Mouse (Mus musculus) yolk sac, embryonic 10.5 days (tissue): ENCODE results near the gene Iffo2.
"Not testable (repeated sequence)": the region's sequence is repeated elsewhere in the genome, so short reads cannot be mapped to it uniquely, and the experiment has no call there.

ENCODE experiments used
- DNase-seq: peaks from one replicate; pipeline ENCODE4 v3.0.0-alpha.2; 2017; ENCODE audit warnings: low spot score

Gene Iffo2

DNA sequence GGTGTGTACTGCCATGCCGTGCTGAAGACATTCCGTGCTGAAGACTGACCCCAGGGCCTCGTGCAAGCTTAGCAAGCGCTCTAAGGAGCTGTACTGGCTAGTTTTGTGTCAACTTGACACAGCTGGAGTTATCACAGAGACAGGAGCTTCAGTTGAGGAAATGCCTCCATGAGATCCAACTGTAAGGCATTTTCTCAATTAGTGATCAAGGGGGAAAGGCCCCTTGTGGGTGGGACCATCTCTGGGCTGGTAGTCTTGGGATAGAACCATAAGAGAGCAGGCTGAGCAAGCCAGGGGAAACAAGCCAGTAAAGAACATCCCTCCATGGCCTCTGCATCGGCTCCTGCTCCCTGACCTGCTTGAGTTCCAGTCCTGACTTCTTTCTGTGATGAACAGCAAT, at the start of gene Iffo2:
Iffo2 (plus strand) TSS at position 301 of the 400 bp plus-strand sequence.
- not testable (repeated sequence) for DNase-seq

DNA sequence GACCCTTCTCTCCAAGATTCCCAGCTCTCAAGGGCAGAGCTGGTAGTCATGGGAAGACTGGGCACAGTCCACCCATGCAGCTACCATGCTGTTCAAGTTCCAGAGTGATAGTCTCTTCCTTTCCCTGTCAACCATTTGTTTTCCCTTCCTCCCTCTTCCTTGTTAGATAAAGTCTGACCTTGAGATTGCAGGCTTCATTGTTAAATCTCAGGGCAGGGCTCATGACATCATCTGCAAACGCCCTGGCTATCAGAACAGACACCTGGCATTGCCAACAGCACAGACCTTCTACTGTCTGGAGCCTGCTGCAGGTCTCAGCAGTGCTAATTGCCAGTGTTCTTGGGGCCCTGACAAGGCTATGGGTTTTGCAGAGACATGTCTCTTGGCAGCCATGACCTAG, 48.9 kb upstream of the Iffo2 start:
- no peak for DNase-seq

DNA sequence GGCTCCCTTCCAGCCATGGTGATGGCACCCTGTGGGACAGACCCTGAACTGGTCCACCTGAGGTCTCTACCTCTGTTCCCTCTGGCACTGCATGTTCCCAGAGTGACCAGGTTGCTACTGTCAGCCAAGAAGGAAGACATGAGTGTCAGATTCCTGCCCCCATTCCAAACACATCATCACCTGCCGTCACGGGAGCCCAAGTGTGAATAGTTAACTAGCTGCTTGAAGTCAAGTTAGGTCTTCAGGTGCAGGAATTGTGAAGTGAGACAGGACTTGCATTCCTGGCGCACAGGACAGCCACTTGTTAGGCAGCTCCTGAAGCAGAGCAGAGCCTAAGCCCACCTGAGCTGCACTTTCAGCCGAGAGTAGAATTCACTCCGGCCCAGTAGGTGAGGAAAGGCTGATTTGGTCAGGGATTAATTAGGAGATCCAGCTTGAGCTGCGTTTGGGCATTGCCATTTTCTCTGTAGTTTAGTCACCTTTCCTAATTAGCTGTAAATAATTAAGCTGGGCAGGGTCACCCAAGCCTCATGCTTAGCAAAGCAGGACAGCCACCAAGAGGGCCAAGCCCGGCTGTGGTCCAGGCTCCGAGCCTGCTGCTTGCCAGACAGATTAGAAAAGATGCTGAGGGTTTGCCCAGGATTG, 46.8 kb upstream of the Iffo2 start:
- peak; percentile 58 for DNase-seq

DNA sequence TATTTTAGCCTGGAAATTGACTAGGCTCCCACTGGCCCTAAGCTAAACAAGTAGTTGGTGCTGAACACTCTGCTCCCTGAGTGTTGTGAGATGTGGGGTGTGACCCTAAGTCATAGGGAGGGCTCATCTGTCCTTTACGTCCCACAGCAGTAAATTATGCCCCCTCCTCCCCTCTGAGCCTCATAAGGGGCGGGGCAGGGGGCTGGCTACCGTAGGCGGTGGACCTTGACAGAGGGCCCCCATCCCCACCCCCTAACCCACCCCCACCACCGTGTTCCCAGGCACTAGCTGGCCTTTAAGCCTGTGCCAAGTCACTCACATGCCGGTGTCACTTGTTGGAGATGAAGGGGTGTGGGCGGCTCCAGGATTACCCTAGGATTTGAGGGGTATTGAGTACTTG, 45.9 kb upstream of the Iffo2 start:
- no peak for DNase-seq

DNA sequence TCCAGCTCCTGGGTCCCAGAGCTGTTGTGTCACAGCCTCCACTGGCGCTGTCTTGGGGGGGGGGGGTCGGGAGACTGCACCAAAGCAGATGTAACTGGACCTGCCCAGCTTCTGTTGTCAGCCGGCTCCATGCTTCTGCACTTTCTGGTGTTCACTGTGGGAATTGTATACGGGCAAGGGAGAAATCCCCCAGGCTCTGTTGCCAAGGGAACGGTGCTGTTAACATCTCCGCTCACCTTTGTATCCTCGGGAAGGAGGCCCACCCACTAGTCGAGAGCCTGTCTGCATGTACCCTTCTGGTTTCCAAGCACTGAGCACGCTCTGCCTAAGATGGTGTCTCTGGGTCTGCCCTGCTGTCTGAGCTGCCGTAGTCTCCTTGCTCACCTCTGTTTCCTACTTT, 43.3 kb upstream of the Iffo2 start:
- no peak for DNase-seq

DNA sequence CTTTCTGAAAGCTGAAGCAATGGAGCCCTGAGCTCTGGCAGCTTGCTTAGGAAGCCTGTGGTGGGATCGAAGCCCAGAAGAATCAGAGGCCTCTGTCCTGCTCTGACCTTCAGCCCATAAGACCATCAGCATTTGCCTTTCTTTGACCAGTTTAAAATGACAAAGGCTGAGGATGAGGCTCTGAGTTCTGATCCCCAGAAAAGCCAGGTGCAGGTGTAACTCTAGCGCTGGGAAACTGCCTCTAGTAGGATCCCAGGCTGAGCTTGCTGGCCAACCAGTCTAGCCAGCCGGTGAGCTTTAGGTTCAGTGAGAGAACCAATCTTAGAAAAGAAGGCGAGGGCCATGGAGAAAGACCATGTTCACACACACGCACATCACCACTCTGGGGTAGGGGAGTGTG, 42.0 kb upstream of the Iffo2 start:
- no peak for DNase-seq

DNA sequence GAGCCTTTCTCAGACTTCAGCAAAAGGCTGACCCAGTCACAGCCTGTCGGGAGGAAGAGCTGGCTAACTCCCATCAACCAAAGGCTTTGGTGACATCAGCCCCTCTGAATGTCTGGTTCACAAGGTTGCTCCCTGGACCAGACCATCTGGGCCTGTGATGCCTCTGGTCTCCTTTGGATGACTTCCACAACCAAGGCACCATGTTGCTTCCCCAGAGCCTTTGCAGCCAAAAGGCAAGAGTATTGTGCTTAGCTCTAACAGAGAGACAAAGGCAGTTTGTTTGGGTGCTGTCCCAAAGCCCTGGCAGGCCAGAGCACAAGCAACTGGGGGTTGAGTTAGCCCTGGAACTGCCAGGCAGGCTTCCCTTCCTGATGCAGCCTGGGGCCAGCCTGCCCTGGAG, 40.4 kb upstream of the Iffo2 start:
- DNase-seq, result no peak

DNA sequence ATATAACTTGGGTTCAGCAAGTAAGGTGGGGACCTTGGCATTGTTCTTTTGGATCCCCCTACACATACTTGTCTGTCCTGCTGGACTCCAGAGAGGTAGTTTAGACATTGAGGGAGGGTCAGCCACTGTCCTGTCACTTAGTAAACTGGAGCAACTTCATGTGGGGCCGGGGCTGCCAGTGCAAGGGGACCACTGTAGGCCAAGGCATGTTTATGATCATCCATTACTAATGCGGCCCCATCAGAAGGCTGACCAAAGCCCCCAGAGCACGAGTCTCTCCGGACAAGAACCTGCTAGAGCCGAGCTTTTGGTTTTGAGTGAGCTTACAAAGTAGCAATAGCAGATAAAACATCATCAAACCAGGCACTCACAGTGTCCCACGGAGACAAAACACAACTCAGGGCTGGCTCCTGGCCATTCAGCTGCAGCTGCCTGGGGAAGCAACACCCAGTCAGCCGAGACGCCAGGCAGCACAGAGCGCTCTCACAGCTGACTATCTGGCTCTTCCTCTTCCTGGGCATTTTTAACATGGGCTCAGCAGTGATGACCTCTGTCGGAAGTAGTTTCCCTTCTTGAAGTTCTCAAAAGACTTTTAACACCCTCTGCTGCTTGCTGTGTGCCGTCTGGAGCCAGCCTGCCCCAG, 39.8 kb upstream of the Iffo2 start:
- DNase-seq, result no peak

DNA sequence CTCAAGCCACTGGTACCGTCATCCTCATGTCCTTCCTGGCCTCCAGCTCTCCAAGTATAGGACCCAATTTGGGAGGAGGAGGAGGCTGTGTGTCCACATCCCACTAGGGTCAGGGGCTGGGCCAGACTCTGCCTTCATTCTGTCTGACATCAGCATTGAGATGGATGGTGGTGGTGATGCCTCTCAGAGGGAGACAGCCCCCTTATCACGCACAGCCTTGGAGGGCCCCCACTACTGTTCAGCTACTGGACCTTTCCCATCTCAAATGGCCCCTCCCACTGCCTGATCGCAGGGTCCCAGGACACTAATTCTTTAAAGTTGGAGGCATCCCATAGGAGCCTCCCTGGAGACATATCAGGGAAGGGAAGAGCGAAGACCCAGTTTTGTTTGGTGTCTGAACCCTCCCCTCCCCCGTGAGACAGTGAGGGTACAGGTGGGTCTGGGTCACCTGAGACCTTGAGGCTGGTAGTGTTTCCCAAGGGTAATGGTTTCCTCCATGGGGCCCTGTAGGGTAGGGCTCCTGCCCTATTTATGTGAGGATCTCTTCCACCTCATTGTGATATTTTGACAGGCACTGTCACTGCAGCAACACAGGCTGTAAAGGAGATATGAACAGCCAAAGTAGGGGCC, 38.7 kb upstream of the Iffo2 start:
- DNase-seq, result no peak

DNA sequence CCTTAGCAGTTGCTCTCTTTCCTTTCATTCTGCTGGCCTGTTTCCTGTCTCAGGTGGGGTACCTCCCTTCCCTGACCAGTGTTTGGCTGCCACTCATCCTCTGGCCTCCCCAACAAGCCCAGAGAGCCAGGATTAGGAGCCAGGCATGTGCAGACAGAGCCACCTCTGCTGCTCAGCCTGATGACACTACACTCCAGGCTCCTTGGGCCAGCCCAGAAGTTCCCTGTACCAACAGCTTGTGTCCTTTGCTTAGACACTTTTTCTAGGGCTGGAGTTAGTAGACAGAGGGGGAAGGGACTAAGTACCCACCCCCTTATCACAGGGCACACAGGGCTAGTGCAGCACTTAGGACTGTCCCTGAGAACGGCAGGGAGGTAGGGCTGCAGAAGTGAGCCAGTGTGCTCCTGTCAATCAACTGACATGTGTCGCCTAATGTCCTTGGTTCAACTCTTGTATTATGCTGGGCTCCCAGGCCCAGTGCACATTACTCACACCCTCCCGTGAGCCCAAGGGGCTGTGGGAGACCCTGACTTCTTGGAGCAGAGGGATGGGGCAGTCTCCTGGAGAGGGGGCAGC, 38.0 kb upstream of the Iffo2 start:
- no peak for DNase-seq

DNA sequence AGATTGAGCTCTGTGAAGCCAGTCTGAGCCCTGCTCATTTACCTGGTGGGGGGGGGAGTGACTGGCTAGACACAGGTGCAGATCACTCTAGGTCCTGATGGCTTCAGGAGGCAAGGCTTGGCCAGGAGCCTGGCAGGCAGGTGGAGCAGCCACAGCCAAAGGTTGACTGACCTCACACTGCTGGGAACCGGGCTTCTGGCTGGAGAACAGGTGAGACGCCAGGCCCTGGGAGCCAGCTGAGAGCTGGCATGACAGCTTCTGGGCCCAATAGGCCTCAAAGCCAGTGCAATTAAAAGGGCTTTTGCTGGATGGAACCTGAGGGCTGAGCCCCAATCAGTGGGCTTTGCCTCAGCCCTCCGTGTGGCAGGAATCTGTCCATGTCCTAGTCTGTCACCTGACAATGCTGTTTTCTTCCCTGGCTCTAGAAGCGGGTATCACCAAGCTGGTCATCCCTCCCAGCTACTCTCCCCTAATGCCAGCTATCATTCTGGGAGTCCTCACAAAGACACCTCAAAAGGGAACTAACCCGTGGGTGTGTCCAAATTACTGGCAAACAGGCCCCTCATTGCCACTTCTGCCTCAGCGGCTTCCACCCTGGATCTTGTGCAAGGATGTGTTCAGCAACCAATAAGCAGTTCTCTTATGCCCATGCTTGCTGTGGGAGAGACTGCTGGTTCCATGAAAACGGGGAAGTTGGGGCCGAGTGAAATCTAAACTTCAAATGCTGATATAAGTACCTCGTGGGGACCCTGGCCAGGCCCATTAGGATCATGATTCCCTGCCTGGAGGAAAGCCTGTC, 36.9 kb upstream of the Iffo2 start:
- DNase-seq, result no peak

DNA sequence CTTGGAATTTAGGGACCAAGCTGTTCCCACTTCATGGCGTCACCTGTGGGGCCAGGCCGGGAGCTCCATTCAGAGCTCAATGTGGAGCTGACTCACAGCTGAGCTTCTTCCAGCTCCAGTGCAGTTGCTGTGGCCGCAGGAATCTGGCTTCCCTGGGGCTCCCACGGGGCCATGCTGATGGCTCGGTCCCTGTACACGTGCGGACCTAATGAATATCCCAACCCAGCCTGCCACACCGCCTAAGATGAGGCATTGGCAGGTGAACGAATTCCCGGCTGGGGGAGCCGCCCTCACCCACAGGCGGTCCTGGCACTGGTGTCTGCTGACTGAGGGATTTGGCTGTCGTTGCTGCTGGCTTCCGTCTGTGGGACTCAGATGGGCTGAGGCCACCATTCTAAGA, 29.5 kb upstream of the Iffo2 start:
- no peak for DNase-seq

DNA sequence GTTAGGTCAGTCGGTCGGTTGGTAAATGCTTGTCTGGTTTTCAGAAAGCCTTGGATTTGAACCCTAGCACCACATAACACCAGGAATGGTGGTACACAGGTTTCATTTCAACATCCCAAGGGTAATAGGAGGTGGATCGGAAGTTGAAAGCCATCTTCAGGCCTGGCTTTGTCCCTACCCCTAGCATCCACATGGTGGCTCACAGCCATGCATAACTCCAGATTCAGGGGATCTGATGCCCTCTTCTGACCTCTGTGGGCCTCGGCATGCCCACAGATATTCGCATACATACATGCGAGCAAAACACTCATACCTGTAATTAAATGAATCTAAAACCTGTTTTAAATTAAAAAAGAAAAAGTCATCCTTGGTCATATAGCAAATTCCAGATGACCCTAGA, 28.6 kb upstream of the Iffo2 start:
- DNase-seq, result no peak

DNA sequence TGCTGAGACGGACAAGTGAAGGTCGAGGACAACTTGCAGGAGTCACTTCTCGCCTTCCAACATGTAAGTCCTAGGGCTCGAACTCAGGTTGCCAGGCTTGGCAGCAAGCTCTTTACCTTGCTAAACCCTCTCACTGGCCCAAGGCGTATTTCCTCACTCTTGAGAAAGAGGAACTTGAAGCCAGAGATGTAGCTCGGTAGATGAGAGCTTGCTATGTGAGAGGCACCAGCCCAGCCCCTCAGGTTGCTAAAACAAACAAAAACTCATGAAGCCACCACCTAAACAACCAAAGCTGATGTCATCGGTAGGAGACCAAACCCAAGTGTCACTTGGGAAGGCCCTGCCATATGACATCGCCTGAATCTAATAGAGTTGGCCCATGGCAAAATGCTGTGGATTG, 26.4 kb upstream of the Iffo2 start:
- no peak for DNase-seq

DNA sequence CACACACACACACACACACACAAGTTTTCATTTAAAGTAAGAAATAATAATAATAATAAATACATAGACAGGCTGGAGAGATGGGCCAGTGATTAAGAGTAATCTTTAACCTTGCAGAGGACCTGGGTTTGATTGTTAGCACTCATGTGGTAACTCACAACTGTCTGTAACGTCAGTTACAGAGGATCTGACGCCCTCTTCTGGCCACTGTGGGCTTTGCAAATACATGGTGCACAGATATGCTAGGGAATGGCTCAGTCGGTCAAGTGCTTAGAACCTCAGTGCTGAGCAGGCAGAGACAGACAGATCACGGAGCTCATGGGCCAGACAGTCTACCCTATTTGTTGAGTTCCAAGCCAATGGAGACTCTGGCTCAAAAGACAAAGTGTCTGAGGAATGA, 24.6 kb upstream of the Iffo2 start:
- no peak for DNase-seq

DNA sequence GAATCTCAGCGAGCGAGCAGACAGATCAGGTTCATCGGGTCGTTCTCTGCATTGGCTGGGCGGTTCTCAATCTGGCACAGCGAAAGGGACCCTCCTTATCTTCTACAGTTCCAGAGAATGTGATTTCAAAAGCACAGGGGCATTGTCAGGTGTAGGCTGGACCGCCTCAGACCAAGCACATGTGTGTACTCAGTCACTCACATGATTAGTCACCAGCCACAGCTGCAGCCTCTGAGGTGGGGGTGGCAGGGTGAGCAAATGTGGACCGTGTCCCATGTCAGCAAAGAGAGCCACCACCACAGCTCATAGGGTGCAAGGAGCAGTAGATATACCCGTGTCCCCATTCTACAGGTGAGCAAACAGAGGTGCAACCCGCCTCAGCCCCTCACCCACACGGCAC, 23.6 kb upstream of the Iffo2 start:
- DNase-seq, result no peak

DNA sequence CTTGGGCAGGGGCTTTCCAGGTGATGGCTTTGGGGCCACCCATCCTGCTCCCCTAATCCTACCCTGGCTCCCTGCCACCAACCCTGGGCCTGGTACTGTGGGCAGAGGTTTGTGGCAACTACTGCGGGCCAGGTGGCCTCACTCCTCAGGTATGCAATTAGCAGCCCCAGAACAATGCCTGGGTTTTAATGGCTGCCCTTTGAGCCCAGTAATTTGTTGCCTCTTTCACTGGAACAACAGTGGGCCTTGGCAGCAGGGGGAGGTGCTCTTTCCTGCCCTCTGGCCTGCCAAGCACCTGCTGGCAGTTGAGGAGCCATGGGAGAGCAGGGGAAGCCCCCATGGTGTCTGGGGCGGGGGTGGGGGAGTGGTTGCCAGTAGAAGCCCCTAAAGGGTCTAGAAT, 21.3 kb upstream of the Iffo2 start:
- no peak for DNase-seq

DNA sequence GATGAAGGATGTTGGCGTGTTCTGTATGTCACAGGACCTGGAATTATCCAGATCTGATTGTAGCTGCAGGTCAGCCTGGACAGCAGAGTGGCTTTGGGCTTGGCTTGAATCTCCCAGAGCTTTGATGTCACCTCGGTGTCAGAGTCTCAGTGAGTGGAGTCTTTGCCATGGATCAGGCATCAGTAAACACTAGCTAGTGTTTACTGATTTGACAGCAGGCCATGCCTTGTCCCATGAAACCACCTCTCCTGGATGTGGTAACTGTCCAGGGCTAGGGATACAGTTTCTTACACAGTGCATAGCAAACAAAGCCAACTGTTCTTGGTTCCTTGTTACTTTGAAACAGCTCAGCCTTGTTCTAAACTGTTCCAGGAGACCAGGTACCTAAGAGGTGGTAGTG, 18.8 kb upstream of the Iffo2 start:
- DNase-seq, result no peak

DNA sequence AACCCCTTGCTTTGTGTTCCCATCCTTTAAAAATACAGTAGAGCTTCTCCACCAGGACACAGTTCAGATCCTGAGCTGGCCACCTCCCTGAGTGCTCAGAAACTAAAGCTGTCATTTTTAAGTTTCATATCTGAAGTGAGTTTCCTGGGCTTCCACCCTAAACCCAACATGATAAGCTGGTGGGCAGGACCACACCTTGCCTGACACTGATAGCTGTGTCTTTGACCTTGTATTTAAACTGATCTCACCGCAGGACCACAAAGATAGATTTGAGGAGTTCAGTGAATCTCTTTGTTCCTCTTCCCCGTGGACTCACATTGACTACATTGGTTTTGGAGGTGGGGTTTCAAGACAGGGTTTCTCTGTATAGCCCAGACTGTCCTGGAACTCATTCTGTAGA, 17.4 kb upstream of the Iffo2 start:
- DNase-seq, result no peak

DNA sequence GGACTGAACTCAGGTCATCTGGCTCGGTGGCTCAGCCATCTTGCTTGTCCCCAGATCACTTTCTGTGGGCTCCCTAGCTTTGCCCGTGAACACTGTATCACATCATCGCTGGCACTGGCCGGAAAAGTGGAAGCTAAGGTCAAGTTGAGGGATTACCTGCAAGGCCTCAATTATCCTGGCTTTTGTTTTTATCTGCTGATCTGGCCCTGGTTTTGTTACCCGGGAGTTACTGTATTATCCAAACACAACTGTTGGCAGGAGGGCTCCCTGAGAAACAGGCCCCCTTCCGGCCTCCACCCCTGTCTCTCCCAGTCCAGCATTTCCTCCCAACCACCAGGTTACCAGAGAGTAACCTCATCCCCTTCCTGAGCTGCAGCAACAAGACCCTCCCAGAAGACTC, 11.1 kb upstream of the Iffo2 start:
- DNase-seq, result no peak

DNA sequence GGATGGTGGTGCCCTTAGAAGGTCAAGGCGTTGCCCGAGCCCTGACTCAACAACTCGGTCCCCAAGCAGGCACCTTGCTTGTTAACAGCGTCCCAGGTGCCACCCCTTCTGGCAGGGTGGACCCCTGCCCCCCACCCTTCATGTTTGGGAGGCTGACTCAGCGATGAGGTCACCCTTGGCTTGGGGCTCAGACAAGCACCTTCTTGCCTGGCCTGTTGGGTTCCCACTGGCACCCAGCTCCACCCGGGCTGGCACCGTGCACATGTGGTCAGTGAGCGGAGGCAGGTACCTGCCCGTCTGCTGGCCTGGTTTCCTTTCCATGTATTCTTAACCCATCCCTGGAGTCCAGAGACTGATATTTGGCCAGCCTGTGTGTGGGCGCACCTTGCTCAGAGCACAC, 8.4 kb upstream of the Iffo2 start:
- no peak for DNase-seq

DNA sequence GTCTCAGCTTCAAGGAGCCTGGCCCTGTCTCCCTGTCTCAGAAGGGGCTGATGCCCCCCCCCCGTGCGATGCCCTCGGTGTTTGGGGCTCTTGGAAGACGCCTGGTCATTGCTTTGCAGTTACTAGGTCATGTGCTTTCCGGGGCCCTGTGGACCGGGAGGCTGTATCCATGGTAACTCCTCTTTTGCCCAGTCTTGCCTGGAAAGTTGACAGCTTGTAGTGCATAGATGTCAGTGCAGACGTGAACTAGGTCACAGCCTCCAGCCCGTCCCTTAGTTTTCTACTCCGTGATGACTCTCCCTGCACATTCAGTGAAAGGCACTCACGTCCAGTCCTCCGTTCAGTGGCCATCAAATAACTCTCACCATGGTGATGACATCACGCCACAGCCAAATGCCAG, 3.9 kb upstream of the Iffo2 start:
- no peak for DNase-seq

DNA sequence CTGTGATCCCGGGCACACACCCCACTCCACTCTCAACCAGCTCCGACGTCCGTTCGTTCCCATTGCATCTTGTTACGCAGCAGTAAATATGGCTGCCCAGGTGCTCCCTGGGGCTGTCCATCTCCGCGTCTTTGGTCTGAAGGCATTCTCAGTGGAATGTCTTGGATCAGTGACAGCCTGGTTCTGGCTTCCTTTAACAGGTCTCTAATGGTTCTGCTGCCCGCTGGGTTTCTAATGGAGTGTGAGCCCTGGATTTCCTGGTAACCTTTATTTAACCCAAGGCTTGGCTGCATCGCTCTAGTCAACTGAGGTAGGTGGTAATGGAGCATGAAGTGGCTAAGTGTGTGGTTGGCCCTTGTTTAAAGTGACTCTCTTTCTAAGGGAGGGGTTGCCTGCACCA, 1.7 kb downstream of the Iffo2 start:
- no peak for DNase-seq
